Mouse (Mus musculus): Measurements from ENCODE around the gene Ttll8. TPM values are rescaled to one million over a fixed set of nuclear protein-coding genes. Genes with fewer than 3 reads are reported as not detected.

The Ttll8 gene
- not detected for polyA plus RNA-seq (2017; shearing (Covaris generic))

DNA sequence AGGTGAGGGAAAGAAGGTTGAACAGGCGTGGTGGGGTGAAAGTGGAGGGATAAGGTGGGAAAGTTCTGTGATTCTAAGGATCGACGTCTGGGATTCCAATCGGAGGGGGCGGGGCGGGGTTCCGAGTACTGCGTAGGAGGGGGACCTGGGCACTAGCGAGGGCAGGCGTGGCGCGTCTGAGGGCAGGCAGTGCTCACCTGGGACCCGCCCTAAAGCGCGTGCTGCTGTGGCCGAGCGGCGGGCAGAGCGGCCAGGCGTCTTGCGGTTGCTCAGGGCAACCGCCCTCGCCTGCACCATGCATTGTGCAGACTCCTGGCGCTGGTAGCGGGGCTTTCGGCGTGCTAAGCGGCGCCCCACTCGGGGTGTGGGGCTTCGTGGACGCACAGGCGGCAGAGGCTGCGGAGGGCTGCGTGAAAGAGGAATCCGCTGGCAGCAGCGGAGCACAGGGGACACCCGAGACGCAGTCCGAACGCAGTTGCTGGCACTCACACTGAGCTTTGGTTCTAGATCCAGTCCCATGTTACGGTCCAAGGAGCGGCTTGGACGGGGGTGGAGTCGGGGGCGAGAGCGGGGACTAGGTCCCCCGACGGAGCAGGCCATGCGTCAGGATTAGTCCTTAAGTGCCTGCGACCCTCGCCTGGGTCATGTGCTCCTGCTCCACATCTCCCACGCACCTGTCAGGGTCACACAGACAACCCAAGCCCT is at the start of gene Ttll8:
Ttll8 (minus strand) TSS at position 51 of the 705 bp plus-strand sequence.
- ATAC-seq, result no peak

DNA sequence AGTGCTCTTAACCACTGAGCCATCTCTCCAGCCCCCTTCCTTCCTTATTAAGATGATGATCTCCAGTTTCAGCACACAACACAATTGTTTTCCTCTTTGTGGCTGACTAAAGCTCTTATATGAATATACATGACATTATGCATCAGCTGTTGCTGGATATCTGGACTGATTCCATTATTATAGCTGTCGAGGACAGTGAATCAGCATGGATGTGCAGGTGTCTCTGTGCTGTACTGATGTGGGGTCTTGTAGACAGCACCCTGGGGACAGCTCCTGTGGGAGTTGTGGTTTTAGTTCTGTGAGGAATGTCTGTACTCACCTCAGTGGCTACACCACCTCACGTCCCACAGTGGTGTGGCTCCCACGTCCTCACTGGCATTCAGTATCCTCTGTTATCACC is 47.0 kb upstream of the Ttll8 start:
- ATAC-seq, result no peak

DNA sequence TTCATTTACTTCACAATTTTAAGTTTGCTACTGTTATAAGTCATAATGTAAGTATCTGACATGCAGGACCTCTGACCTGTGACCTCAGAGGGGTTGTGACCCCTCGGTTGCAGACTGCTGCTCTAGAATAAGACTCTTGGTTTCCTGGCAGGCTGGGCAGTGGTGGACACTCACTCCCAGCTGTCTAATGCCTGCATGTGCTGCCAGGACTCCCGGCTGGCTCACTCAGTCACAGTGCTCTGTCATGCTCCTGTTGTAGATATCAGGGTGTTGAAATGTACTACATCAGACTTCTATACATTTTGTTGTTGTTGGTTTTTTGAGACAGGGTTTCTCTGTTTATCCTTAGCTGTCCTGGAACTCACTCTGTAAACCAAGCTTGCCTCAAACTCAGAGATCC is 46.1 kb upstream of the Ttll8 start:
- ATAC-seq, result no peak

DNA sequence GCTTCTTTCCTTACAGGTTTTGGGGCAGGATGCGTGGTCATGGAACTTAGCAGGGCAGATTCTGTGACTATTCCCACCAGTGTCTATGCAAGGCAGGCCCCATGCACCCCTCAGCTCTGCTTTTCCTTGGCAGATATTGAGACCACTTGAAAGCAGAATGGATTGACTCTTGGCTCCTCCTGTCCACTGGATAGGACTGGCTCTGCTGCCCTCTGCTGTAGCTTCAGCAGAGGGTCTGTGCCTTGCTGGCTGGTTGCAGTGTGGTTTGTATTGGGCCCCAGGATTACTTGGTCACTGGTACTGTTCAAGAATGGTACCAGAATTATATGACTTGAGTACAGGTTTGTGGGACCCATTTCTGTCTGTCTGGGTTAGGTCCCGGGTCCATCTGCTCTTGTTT is 44.9 kb upstream of the Ttll8 start:
- ATAC-seq, result no peak

DNA sequence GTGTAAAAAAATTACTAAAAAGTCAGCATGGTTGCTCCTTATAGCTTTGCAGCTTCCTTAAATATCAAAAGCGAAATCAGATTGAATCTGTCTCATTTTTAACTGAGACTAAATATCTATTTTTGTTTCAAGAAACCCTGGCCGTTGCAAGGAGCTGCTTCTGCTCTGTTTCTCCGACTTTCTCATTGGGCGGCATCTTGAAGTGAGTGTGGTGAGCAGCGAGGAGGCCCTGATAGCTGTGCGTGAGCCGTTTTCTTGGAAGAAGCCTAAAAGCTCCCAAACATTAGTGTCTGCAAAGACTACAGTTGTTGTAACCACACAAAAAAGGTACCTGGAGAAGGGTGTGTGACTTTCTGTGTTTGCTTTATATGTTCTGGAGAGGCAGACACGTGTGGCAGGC is 44.4 kb upstream of the Ttll8 start:
- no peak for ATAC-seq

DNA sequence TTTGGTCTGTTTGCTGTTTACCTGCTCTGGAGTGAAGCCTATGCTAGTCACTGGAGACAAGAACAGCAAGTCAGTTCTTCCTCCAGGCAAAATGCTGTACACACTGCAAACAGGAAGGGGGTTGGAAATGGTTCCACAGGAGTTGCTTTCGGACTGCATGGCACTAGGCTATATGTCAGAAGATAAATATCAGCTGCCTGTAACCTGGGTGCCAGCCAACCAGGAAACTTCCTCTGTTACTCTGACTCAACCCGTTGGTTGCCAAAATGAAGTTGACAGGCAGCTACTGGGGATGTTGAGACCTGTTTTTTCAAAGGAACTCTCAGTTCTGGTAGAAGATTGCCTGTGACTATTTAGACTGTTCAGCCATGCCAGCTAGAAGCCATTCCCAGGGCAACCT is 35.0 kb upstream of the Ttll8 start:
- no peak for ATAC-seq

DNA sequence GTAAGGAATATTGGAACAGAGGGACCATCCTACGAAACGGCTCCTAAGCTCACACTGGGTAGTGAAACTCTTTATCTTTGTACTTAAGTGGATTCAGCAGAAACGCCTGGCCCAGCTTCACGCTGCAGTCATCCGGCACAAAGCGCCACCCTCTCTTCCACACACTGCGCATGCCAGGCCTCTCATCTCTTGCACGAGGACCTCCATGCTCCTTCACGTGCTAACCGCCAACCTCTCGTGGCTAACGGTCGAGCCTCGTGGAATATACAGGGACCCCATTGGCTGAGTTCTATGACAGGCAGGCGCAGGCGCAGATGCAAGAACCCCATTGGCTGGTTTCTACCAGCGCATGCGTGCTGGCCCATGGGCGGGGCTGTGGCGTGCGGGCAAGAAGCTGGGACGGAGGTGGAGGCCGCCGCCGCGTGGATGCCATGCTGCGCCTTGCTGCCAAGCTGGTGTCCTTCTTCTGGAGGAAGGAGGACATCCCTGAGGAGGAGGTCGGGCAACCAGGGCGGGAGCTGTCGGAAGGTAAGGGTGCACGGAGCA is 28.4 kb upstream of the Ttll8 start, which contains the start of gene Mov10l1:
Mov10l1 (plus strand) TSS at position 376 of the 546 bp plus-strand sequence.
- no peak for ATAC-seq

DNA sequence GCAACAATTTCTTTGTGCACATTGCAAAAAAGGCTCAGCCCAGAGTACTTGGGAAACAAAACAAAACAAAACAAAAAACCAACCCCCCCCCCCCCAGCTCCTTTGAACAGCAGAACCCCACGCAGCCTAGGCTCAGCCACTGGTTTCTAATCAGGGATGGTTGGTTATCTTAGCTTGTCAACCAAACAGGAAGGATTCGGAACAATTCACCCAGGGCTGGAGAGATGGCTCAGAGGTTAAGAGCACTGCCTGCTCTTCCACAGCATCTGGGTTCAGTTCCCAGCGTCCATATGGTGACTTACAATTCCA is 24.9 kb upstream of the Ttll8 start:
- ATAC-seq, result no peak

DNA sequence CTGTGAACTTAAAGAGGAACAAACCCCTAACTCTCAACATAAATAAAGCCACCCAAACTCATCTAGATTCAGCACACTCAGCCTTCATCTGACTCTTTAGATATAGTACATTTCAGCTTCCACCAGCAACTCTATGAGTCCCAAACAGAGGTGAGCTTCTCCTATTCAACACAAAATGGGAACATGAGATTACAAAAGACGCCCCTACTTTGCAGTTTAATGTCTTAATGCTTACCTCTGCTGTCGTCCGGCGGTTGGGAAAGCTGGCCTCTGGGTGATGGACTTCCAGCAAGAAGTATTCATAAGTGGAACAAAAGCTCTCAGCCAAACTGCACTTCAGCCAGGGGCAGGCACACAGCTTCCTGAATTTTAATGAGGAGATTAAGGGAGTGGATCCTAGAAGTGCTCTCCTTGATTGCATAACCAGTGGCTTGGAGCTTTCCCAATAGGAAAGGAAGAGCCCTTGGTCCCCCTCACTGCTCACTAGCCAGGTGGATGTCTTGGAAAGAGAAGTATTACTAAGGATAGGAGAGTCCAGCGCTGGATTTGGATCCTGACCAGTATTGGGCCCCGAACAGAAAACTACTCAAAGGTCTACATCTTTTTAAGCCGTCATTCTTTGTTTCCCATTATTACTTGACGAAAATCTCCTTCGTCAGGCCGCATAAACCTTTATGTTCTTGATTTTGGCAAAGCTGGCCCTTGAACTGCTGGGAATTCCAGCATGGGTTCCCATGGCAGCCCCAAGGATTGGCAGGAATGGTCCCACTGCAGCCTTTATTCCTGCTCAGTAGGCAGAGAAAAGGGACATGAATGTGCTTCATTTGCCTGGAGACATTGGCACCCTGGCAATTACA is 24.3 kb upstream of the Ttll8 start, which contains the start of gene Mlc1:
Mlc1 (minus strand) TSS at position 727 of the 857 bp plus-strand sequence.
- no peak for ATAC-seq

DNA sequence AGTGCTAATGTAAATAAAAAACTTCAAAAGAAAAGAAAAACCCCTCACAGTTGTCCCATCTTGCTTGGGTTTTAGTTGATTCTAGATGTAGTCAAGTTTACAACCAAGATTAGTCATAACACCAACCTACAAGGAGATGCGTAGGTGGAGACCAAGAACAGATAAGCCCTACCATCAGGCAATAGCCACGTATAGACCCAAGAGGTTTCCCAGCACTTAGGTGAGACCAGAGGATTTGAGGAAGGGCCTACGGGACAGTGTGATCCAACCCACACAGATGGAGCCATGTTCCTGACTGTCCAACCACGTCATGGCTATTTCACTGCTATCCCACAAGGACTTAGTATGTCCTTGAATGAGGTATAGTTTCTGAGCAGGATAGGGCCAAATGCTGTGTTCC is 18.1 kb upstream of the Ttll8 start:
- no peak for ATAC-seq

DNA sequence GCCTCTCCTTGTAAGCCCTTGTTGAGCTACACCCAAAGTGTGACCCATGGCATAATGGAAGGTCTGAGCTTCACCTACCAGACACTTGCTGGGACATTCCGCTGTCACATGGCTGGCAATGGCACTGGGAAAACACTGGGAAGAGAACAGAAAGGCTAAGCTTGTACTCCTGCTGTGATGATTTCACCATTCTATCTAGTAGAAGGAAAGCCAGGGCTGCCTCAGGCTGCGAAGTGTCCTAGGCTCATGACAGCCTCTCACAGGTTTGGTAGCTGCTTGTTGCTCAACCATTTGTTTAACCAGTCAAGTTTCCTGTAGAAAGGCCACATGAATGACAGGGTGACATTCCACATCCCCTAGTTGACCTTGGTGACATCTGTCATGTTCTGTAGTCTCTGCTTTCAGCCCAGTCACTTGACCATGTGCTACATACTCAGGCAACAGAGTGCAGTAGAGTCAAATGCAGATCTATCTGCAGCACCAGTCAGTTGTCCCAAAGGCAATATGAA is 9.9 kb upstream of the Ttll8 start:
- no peak for ATAC-seq

DNA sequence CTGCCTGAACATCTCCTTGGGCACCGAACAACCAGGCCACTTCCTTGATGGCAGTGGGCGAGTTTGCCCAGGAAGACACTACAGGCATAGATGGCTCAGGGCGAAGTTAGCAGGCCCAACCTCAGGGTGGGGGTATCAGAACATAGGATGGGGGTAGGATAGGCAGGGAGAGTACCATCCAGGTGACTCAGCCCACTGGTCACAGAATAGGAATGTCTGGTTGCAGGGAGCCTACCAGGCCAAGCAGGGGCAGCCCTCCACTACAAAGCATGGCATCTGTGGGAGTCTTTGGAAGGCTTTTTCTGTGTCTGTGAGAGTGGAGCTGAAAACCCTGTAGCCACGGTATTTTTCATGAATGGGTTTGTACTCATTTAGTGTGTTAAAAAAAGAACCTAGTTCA is 3.3 kb upstream of the Ttll8 start:
- ATAC-seq, result no peak

DNA sequence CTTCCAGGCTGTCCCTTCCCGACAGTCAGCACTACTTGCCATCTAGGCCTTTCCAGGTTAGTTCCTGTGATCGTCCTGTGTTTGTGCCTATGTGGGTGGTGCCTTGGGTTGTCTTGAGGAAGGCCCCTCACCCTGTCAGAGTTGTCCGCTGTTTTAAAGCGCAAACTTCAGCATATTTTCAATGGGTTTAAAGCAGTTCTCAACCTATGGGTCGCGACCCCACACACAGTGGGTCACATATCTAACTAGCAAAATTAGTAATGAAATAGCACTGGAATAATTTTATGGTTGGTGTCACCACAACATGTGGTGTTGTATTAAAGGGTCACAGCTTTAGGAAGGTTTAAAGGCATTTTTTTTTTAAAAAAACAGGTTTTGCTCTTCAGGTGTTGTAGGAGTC is 1.1 kb upstream of the Ttll8 start:
- ATAC-seq, result no peak

DNA sequence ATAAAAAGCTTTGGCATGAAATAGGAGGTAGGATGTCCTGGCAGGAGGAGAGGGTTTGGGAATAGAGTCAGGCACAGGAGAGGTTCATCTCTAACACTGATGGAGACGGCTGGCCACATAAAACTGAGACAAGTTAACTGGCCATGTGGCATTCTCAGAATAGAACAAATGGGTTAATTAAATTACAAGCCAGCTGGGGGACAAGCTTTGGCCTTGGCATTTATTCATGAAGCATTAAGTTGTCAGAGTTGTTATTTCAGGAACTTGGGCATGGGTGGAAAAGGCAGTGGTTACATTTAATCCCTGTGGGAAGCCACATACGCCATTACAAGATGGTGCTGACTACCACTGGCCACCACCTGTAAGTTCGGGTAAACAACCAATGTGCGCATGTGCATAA is 3.0 kb downstream of the Ttll8 start:
- no peak for ATAC-seq

DNA sequence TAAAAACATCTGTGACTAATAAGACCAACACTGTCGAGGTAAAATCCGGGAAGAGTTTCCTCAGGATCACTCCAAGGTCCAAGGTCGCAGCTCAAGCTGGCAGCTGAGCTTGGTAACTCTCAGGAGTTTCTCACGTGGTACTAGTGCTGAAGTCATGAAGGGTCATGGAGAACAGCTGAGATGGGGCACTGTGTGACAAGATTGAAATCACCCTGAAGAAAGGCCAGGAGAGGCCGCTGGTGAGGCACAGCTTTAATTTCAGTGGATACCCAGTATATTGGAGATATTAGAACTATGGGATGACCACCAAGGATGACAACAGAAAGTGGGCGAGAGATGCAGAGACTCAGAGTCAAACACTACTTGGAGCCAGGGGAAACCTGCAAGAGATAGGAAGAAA is 7.4 kb downstream of the Ttll8 start:
- ATAC-seq, result no peak

DNA sequence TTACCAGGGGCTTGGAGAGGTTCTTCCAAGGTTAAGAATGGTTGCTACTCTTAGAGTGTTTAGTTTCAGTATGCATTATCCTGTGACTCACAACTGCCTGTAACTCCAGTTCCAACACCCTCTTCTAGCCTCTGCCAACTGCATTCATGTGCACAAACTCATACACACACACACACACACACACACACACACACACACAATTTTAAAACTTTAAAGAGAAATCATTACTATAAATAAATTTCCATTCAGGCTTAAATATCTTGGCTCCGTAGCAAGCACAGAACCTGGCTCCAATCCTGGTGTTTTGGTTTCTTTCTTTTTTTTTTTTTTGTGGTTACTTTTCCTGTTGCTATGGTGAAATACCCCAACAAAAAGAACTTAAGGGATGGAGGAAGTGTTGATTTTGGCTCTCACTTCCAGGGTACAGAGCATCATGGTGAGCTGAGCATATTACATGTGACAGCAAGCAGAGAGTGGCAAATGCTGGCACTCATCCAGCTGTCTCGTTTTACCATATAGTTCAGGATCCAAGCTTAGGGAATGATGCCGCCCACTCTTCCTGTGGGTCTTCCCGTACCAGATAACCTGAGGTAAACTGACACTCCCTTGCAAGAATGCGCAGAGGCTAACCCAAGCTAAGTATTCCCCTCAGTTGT is 10.2 kb downstream of the Ttll8 start:
- no peak for ATAC-seq

DNA sequence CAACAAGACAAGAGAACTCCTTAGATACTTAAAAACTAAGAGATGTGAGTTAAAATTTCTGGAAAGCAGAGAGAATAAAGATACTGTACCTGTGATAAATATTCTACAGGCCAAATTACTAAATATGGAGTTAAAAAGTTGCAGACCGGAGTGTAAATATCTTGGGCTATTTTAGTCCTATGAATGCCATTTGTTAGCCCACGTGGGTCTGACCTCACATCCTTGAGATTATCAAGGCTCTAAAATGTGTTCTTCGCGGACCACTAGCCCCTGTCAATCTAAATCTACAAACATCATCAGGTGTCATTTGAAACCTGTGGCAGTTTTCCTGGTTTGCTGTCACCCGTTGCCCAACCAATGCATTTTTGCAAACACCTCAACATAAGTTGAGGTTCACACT is 11.4 kb downstream of the Ttll8 start:
- ATAC-seq, result no peak

DNA sequence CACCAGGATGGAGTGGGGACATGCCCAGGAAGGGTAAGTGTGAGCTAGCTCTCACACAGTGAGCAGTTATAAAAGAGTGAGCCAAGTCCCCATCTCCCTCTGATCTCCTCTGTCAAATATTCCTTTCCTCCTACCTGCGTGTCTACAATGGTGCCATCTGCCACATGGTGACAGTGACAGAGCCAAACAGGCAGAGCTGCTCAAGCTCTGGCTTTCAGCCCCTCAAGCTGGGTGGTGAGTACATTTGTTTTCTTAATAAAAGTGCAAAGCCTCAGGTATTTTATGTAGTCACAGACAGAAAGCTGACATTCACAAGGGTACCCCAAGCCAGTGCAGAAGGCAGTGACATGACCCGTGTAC is 16.9 kb downstream of the Ttll8 start:
- ATAC-seq, result no peak

DNA sequence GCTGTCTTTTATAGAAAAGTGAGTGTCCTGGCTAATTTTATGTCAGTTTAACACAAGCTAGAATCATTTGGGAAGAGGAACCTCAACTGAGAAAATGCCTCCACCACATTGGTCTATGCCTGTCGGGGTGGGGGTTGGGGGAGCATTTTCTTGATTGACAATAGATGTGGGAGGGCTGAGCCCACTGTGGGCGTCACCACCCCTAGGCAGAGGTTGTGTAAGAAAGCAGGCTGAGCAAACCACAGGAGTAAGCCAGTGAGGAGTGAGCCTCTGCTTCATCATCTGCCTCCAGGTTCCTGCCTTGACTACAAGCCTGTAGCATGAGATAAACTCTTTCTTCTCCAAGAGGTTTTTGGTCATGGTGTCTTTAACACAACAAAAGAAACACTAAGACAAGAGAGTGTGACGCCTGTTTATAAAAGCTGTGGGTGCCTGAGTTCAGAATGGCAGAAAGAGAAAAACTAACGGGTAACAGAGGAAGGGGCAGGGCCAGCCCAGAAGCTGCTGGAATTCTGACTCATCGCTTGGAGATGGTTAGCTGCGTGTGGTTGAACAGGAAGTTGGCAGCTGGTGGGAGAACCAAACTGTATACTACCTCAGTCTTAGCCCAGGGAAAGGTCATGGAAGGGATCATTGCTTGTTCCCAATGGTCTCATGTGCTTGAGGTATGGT is 17.5 kb downstream of the Ttll8 start:
- no peak for ATAC-seq

DNA sequence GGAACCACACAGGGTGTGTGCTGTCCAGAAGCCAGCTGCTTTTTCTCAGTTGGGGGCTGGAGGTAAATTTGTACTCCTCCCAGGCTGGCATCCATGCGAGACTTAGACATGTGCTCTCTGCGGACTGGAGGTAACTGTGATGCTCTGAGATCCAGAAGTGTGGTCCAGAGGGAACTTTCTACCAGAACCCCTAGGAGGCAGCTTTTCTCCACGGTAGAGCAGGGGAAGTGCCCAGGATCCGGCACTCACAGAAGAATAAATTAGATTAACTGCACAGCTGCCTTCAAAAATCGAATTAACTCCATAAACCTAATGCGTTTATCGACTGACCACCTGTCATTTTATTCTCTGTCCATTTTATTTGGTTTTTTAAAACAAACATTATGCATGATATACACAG is 20.1 kb downstream of the Ttll8 start:
- ATAC-seq, result no peak

DNA sequence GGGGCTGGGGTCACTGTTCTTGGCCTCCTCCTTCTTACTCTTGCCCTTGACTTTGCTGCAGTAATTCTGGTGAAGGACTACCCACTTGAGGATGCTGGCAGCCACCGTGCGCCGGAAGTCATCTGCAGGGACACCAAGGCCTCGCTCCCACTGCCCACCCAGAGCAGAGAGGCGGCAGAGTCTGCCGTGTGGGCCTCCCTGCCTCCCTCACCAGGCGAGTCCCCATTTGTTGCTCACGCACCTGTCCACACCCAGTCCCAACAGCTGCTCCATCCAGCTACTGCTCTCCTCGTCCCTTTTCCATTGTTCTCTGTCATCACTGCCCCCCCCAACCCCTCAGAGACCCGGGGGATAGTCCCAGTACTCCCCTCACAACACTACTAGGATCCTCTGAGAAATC is 21.6 kb downstream of the Ttll8 start:
- no peak for ATAC-seq

DNA sequence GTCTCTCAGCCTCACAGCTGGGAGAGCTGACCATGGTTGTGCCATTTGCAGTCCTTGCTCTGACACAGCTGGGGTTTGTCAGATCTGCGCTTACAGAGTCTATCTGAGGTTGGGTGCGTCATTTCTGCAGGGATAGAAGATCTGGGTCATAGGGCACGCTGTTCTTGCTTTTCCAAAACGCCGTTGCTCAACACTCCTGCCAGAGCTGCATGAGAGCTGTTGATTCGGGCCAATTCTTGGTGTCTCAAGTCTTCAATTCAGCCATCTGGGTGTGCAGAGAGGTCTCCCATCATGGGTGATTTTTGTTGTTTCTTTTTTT is 32.3 kb downstream of the Ttll8 start:
- no peak for ATAC-seq
